Mouse (Mus musculus): ENCODE measurements at regions not wholly inside any gene's neighbourhood (a gene's known extent, or its start where the extent isn't known, plus 50 kb on each side); places are given as distances from the start of the nearest gene placed in this dataset.
A peak's percentile ranks its signal among the peaks of the same experiment; 100 is the strongest.

DNA sequence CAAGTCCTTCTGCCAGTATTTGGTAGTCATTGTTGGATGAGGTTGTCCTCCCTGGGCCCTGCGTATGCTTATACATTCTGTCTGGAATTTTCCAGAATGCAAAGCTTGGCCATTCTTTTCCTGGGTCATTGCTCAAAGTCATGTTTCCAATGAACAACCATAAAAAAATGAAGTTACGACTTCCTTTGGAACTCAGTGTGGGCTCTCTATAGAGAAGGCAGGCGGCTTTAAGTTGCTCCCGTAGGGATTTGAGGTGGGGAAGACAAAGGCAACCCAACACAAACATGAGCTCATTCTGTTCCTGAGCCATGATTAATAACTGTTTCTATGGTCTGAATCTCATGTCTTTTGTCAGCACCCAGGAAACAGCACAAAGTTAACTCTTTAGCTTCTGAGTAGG lies 204.3 kb downstream of the Hhipl2 start:
- DNase-seq (ENCODE audit: low spot score): no peak

DNA sequence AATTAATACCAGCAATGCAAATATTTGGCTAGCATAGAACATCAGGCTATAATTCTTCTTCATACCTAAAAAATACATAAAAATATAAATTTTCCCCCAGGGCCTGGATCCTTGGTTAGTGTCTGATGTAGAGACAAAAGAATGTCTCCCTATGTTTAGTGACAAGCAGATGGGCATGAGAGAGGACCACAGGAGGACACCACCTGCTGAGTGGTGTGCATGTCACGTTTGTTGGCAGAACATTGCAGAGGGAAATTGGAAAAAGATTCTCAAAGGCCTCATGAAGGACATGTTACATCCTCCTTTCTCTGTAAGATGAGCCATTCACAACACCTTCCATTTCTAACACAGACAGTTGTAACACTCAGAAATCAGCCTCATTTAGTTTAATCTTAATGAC lies 206.3 kb downstream of the Hhipl2 start:
- no peak for DNase-seq (ENCODE audit: low spot score)

DNA sequence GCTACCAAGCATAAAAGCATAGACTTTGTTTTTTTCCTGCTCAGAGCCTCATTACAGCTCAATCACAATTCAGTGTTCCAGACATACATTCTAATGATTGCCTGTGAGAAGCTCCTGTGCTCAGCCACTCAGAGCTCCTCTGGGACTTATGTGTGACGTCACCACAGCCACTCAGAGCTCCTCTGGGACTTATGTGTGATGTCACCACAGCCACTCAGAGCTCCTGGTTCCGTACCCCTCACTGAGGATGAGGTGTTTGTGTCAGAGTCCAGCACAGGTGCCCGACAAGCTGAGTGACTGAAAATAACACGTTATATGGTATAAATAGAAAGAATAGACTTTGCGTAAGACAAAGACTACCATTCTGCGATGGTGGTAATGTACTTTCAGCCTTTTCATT lies 215.8 kb downstream of the Hhipl2 start:
- no peak for DNase-seq (ENCODE audit: low spot score)

DNA sequence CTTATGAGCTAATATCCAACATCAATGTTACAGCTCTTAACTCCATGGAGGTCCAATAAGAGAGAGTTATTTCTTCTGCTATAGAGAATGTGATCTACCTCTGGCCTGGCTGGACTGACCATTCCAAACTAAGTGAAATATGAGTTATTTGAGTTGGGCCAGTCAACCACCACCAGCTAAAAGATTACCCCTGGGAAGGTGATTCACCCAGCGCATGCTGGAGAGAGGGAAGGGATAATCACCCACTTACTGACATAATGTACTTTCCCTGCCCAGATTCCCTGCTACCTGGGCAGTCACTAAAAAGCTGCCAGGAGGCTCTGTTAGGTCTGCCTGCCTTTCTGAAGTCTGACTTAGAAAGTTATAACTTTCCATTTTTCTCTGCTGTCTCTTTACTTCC lies 216.8 kb downstream of the Hhipl2 start:
- DNase-seq (ENCODE audit: low spot score): no peak

DNA sequence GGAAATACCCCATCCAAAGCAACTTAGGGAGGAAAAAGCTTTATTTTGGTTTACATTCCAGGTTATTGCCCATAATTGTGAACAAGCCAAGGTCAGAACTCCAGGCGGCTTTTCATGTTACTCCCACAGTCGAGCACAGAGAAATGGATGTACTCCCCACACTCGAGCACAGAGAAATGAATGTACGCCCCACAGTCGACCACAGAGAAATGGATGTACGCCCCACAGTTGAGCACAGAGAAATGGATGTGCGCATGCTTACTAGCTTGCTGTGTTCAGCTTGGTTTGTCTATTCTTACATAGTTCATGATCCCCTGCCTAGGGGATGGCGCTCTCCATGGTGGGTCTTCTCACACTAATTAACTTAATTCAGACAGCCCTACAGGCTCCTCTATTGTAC lies 219.2 kb downstream of the Hhipl2 start:
- DNase-seq (ENCODE audit: low spot score): no peak

DNA sequence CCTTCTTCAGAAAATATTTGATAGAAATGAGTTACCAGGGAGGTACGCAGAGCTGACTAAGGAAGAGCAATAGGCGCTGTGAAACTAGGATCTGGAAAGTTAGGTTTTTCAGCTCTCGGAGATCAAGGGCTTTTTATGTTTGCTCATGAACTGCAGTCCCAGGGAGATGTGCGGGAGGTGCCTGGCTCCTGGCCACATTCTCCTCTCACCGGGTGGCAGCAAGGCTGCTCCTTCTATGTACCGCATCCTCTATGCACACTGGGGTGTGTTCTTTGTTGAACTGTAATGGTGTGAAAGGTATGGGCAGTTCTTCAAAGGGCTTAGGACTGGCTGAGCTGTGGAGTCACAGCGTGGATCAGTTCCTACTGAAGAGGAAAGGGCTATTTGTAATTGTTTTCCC lies 221.3 kb downstream of the Hhipl2 start:
- DNase-seq (ENCODE audit: low spot score): no peak

DNA sequence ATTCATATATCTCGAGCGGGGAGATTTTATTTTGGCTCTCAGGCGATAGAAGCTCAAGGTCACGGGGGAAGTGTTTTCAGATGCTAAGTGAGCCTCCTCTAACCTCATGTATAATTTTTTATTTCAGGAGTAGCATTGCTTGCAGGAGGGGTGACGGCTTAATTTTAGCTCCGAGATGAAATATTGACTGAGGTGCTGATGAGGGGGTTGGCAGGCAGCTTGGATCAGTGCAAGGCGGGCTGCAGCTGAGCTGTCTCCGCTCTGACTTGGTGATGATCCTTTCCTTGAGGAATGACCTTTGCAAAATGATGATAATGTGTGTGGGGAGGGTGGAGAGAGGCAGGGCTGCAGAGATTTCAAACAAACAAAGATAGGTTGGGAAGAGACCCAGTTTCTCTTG lies 222.6 kb downstream of the Hhipl2 start:
- DNase-seq (ENCODE audit: low spot score): no peak

DNA sequence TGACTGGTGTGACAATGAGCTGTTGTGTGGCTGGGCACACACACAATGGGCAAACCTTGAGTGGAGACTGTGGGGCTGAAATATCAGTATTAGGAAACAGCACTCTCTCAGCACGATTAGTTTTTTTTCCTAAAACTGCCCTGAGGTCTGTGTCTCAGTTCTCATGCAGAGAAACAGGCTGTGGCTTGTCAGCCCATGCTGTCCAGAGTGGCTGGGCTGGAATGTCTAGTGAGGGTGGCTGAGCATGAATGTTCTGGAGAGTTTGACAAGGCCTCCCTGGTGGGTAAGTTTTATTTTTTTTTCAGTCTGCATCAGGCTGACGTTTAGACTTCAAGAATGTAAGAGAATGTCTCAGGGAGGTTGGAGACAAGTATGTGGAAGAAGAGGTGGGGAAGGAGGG lies 226.0 kb downstream of the Hhipl2 start:
- DNase-seq (ENCODE audit: low spot score): no peak

DNA sequence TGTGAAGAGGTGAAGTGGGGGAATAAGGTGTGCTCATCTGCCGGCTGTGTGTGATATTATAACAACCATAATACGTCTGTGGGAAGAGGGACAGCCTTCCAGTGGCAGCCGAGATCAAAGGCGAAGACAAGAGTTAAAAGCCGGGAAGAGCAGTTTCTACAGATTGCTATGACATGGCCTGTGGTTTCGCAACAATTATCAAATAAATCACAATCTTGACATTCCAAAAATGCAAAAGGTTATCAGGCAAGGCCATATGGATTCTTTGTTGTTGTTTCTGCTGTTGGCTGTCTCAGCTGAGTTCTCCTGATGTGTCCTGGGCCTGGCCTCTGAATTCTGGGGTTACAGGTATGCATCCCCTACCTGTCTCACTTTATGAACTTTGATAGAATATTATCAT lies 235.9 kb downstream of the Hhipl2 start:
- DNase-seq (ENCODE audit: low spot score): no peak

DNA sequence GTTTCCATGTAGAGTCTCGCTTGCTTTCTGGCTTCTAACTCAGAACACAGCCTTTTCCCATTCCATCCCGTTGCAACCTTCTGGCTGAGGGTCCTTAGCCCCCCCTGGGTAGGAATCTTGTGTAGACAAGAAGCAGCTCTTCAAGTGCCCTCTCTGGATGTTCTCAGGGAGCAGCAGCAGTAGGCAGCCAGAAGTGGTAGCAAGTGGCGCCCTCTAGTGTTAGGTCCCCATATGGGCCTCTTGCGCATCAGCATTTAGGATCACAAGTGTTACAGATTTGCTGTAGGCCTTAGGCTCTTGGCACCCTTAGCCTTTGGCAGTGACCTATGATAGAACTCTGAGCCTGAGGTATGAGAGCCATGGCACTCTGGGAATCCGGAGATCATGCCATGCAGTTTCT lies 239.0 kb downstream of the Hhipl2 start:
- peak; percentile 24 for DNase-seq (ENCODE audit: low spot score)

DNA sequence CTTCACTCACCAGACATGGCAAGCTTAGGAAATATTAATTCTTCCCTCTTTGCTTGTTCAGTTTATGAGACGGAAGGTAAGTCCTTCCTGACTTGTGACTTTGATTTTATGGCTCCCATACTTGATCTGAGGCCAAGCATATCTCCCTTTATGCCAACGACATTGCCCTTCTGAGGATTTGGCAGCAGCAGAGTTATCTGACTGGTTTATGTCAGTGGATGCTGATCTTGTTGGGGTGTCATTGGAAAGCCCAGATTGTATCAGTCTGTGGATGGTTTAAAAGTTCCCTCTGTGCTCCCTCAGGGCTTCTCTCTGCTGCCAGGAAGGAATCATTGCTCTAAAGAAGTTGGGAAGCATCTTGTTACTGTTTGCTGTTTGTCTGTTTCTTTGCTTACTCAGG lies 242.5 kb downstream of the Hhipl2 start:
- no peak for DNase-seq (ENCODE audit: low spot score)

DNA sequence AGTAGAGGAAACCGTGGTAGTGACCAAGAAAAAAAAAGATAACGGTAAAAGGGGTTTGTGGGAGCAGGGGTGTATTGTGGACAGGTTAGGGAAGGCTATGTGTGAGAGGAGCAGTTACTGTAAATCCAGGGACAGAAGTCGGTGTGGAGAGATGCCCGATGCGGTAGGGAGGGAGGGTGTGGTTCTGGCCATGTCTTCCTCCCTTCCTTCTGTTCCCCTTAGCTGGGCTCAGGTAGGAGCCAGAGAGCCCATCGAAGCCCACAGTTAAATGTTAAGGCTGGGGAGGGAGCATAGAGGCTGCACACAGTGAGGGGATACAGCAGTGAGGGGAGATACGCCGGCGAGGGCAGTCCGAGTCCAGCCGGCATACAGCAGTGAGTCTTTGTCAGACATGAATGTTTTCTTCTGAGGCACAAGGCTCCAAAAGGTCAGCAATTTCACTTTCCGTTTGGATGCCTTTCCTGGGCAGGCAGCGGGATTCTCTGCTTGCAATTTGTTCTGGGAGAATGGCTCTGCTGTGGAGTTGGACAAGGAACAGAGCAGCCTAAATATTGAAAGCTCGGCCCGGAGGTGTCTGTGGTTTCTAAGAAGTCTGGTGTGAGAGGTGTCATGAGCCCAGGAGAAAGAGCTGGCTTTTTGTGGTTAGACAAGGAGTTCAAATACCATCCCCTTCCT lies 244.5 kb downstream of the Hhipl2 start:
- no peak for DNase-seq (ENCODE audit: low spot score)

DNA sequence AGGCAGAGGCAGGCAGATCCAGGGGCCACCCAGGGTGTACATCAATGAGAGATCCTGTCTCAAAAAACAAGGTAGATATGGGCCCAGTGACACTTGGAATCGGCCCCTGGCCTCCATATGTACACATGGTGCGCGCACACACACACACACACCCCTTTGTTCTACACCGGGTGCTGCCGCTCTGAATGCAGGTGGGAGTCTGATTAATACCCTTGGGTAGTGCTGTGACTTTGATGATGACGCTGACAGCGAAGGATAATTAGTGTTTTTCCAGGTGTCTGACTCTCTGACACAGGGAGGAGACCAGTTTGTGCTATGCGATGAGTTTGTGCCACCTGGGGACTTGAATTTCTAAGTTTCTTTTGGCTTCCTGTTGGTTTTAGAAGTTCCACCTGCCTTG lies 251.3 kb downstream of the Hhipl2 start:
- no peak for DNase-seq (ENCODE audit: low spot score)

DNA sequence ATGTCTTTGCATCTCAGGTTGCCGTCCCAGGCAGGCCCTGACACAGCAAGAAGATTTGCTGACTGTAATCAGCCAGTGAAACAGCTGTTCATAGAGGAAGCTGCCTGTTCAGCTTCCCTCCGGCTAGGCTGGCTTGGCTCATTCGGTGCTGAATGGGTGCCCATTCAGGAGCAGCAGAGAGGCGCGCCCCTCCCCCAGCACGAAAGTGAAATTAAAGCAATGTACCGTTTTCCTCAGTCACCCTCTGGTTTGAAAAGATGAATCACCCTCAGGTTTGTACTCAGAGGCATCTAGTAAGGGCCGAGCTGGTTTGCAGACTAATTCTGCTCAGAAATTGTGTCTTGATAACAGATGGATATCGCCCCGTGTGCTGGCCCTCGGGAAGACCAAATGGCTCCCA lies 251.7 kb downstream of the Hhipl2 start:
- peak; percentile 11 for DNase-seq (ENCODE audit: low spot score)

DNA sequence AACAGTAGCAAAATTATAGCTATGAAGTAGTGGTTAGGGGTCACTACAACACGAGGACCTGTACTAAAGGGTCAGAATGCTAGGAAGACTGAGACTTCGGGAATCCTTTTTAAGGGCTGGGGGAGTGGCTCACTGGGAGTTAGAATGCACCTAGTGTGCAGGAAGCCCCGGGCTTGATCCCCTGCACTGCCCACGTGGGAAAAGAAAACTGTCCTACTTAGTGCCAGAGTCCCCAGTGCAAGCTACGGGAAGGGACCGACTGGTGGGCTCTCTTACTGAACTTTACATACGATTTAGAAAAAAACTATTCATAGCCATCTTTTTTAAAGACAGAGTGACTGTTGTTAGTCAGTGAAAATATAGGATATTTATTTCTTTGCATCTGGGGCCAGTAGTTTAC lies 252.5 kb downstream of the Hhipl2 start:
- no peak for DNase-seq (ENCODE audit: low spot score)

DNA sequence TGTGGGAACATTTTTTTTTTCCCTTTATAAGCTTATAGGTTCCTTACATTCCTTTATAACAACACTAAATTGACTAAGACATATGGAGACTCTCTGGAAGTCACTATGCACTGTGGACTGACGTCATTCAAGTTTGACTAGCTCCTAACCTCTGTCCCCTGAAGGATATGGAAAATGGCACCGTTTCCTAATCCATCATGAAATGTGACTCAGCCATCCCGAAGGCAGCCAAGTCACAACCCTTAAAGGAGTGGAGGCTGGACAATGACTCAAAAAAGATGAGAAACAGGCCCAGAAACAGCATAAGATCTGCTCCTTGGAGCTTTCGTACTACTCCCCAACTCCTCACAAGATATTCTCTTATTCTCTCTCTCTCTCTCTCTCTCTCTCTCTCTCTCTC lies 253.5 kb downstream of the Hhipl2 start:
- no peak for DNase-seq (ENCODE audit: low spot score)

DNA sequence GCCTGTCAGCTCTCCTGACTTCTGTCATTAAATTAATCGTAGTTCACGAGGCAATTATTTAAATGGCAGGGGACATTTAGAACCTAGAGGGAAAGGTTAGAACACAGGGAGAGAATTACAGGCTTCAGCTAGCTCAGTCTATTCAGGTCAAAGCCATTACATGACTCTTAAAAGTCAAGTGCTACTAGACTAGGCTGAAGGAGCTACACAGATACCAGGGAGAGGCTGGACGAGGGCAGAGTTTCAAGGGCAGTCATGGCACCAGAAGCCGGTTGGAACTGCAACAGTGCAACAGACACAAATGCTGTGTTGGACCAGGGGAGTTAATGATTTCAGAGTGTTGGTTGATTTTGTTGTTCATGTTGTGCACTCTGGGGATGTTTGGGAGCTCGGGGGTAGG lies 254.5 kb downstream of the Hhipl2 start:
- no peak for DNase-seq (ENCODE audit: low spot score)

DNA sequence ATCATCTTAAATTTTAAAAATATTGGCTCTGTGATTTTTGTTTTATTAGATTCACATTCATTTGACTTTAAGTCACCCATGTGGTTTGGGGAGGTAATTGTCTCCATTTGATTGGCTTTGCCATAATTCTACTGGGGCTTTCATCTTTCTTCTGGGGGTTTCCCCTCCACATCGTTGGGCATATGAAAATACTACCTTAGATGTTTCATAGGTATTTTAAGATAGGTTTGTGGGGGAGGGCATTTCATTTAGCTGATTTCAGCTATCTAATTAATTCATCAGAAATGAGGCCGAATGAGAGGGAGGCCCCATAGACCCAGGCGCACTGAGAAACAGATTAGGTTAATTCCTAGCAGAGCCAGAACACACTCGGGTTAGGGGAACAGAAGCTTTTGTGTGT lies 259.6 kb downstream of the Hhipl2 start:
- no peak for DNase-seq (ENCODE audit: low spot score)

DNA sequence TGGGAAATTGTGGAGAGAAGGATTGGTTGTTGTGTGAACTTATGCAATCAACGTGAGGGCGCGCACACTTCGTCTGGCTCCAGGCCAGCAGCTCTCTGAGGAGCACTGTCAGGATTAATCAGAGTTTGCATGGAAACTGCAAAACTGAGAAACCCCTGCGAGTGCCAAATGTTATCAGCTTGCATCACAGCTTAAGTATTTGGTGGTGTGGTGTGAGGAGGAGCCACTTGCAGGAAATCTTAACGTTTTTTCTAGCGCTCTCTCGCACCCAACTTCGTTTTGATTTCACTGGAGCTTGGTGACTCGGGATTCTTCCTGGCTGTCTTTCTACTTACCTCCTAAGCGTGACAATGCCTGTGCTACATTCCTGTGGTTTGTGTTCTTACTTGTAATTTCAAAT lies 261.9 kb downstream of the Hhipl2 start:
- DNase-seq (ENCODE audit: low spot score): peak; percentile 3

DNA sequence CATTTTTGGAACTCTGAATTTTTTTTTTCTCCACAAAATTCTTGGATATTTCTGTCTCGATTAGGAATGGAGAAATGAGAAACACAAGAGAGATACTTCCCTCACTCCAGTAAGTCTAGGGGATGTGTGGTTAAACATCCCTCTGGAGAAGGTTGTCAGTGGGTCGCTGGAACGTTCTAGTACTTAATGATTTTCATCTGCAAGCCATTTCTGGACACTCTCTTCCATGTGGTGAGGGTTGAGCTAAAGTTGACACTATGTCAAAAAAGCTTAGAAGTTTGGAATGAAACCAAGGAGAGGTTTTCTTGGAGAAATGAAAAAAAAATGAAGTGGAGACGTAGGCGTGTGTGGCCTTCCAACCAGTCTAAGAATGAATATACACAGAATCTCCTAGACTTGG lies 268.0 kb downstream of the Hhipl2 start:
- no peak for DNase-seq (ENCODE audit: low spot score)

DNA sequence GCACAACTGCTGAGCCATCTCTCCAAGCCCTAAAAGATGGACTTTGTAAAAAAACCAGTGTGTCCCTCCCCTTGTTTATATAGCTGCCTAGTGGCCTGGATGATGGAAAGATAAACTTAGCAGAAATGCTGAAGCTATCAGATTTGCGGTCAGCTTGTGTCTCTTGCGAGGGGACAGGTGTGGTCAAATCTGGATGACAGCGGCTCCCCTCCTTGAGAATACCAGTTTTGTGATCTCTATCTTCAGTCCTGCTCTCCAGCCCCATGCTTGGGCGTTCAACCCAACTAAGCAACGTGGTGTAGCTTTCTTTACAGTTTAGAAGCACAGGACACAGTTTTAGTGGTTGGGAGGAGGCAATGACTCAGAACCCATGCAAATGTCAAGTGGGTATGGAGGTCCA lies 274.7 kb downstream of the Hhipl2 start:
- no peak for DNase-seq (ENCODE audit: low spot score)

DNA sequence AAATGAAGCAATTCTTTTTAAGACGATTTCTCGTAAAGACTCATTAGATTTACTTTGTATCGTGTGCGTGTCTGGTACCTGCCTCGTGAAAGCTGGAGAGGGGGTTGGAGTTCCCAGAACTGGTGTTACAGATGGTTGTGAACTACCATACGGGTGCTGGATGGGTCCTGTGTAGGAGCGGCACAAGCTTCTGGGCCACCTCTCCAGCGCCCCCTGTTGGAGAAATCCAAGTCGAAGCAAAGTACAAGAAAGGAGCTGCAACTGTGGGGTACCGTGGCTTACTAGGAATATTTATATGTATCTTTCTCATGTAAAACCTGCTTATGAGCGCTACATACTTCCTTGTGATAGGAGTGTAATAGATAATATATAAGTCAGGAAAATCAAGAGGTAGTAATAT lies 281.3 kb downstream of the Hhipl2 start:
- DNase-seq (ENCODE audit: low spot score): no peak

DNA sequence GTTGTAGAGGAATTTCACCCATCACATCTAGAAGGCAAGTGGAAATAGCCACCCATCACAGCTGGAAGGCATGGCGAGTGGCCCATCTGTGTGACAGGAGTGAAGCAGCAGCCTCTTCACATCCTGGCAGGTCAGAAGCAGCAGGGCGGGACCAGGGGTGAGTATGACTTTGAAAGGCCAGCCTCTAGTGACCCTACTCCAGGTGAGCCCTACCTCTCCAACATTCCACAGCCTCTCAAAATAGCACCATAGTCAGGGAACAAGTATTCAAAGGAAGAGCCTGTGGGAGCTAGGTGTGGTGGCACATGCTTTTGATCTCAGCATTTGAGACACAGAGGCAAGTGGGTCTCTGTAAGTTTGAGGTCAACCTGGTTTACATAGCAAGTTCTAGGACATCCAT lies 284.9 kb downstream of the Hhipl2 start:
- DNase-seq (ENCODE audit: low spot score): no peak

DNA sequence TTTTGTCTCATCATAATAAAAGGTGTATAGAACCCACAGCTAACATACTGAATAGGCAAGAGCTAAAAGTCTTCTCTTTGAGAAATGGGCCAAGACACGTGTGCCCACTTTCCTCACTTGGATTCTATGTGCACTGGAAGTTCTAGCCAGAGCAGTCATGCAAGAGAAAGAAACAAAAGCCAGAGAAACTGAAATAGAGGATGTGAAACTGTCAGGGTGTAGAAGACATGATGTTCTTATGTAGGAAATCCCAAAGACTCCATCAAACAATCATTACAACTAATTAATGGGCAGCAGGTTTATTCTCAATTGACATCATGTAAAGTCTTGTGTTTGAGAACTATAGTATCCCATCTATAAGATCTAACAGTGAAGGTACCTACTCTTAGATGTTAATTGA lies 294.9 kb downstream of the Hhipl2 start:
- no peak for DNase-seq (ENCODE audit: low spot score)

DNA sequence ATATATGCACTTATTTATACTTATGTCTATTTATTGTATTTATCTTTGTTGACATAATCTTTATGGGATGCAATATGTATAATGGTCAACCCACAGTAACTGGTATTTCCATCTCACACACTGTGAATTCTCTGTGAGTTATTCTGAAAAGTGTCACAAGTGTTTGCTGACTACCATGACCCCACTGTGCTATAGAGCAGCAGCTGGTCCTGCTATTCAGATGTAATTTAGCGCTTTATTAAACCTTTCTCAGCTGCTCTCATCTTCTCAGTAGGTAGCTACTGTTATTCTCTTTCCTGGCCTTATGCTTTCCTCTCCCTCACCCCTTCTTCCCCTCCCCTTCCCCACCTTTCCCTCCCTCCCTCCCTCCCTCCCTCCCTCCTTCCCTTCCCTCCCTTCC lies 296.0 kb upstream of the Dusp10 start:
- no peak for DNase-seq (ENCODE audit: low spot score)

Data from layer of hippocampus, adult 9-10 months (tissue).